Mouse (Mus musculus) stomach, postnatal 0 days (tissue): ENCODE measurements around the gene Tspoap1.

Source experiments
- CTCF ChIP-seq: IDR thresholded peaks from 2 replicates; pipeline ENCODE4 v1.5.1; 2016; ENCODE audit warnings: antibody characterized with exemption, low read depth, mild to moderate bottlenecking, moderate library complexity
- EP300 ChIP-seq: optimal IDR thresholded peaks from 2 replicates; pipeline ENCODE3; 2016; ENCODE audit warnings: antibody characterized with exemption

DNA sequence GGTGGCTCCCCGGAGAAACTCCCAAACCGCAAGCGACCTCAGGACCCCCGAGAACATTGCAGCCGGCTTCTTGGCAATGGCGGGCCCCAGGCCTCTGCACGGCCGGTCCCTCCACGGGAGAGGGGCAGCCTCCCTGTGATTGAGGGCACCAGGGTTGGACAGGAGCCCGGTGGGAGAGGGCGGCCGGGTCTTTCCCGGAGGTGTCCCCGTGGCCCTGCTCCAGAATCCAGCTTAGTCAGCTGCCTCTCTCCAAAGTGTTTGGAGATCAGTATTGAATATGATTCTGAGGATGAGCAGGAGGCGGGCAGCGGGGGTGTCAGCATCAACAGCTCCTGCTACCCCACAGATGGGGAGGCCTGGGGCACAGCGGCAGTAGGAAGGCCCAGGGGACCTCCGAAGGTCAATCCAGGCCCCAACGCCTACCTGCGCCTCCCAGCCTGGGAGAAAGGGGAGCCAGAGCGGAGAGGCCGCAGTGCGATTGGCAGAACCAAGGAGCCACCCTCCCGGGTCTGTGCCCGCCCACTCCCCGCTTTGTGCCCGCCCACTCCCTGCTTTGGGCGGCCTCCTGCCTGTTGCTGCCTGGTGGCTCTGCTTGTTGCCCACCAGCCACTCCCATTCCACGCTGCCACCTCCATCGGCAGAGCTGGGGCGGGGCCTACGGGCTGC, 17.9 kb downstream of the Tspoap1 start:
- TF ChIP-seq CTCF (peak; percentile 22; the same call in 1 of the 2 replicates), EP300 (no peak)
